Mouse (Mus musculus): ENCODE results near the gene Slc4a2.

GRCm38 (mm10) chr5:24392724-24393123, 30.9 kb upstream of the Slc4a2 start:
- no peak for TF ChIP-seq CTCF (IDR thresholded peaks at IDR 0.05; ENCODE audit: control insufficient read depth, insufficient read depth, low read length)
- TF ChIP-seq POLR2A (IDR thresholded peaks at IDR 0.05; ENCODE audit: borderline replicate concordance, control insufficient read depth, low read depth, low read length), result no peak

Measured in bone marrow, adult 2 months (tissue).